Mouse (Mus musculus): ENCODE data around the gene Ccer2.

GRCm38 (mm10) chr7:28801901-28802670 lies 46.1 kb downstream of the Ccer2 start:
- no peak for TF ChIP-seq MAX (IDR thresholded peaks at IDR 0.05; ENCODE audit: low read length)
- TF ChIP-seq UBTF (IDR thresholded peaks at IDR 0.05; ENCODE audit: borderline replicate concordance, insufficient read depth, low read depth, low read length) = no peak
- no peak for TF ChIP-seq CTCF (IDR thresholded peaks at IDR 0.05 in 2 of 3, conservative IDR thresholded peaks at IDR 0.05 in 1 of 3; ENCODE audit: control insufficient read depth in 1 of 3, insufficient read depth in 1 of 3, low read depth in 2 of 3, low read length in 3 of 3, poor library complexity in 1 of 3, severe bottlenecking in 1 of 3)
- TF ChIP-seq E2F4 (IDR thresholded peaks at IDR 0.05; ENCODE audit: borderline replicate concordance, low read depth, low read length) = no peak

Measured in MEL (cell line).